Mouse (Mus musculus): ENCODE measurements around the gene Olfr463. TPM values are rescaled to one million over a fixed set of nuclear protein-coding genes. Genes with fewer than 3 reads are reported as not detected.
"Not testable (repeated sequence)": the region's sequence is repeated elsewhere in the genome, so short reads cannot be mapped to it uniquely, and the experiment has no call there.

The Olfr463 gene
- not detected for total RNA-seq (2021)
- long read RNA-seq: 0 reads

GRCm38 (mm10) chr11:87897287-87897686 is at the start of gene Olfr463:
Olfr463 (minus strand) TSS chr11:87897387.
- DNase-seq (ENCODE audit: low spot score in 2 of 2): no peak

GRCm38 (mm10) chr11:87935467-87935866 is 38.3 kb upstream of the Olfr463 start:
- DNase-seq (ENCODE audit: low spot score in 2 of 2): no peak

GRCm38 (mm10) chr11:87933731-87934130 is 36.5 kb upstream of the Olfr463 start:
- no peak for DNase-seq (ENCODE audit: low spot score in 2 of 2)

- no peak for DNase-seq (ENCODE audit: low spot score in 2 of 2)
These were observed 33.2 kb upstream of the Olfr463 start for GRCm38 (mm10) chr11:87930348-87930747.

- DNase-seq (ENCODE audit: low spot score in 2 of 2): no peak
These were observed 23.8 kb upstream of the Olfr463 start, which contains the start of gene Olfr464 for GRCm38 (mm10) chr11:87920966-87921365. Olfr464 (minus strand) TSS chr11:87920967.

- no peak for DNase-seq (ENCODE audit: low spot score in 2 of 2)
These were observed 23.1 kb upstream of the Olfr463 start for GRCm38 (mm10) chr11:87920301-87920700.

- no peak for DNase-seq (ENCODE audit: low spot score in 2 of 2)
These were observed 18.8 kb upstream of the Olfr463 start for GRCm38 (mm10) chr11:87916005-87916404.

GRCm38 (mm10) chr11:87904331-87904730 is 7.1 kb upstream of the Olfr463 start:
- no peak for DNase-seq (ENCODE audit: low spot score in 2 of 2)

- no peak for DNase-seq (ENCODE audit: low spot score in 2 of 2)
These were observed 5.0 kb downstream of the Olfr463 start, which contains the start of gene Olfr462 for GRCm38 (mm10) chr11:87892168-87892567. Olfr462 (minus strand) TSS chr11:87892268.

GRCm38 (mm10) chr11:87884856-87885255 is 12.3 kb downstream of the Olfr463 start:
- no peak for DNase-seq (ENCODE audit: low spot score in 2 of 2)

GRCm38 (mm10) chr11:87883493-87883892 is 13.7 kb downstream of the Olfr463 start:
- DNase-seq (ENCODE audit: low spot score in 2 of 2): no peak

- DNase-seq (ENCODE audit: low spot score in 2 of 2): no peak
These were observed 15.5 kb downstream of the Olfr463 start for GRCm38 (mm10) chr11:87881714-87882113.

GRCm38 (mm10) chr11:87879826-87880225 is 17.4 kb downstream of the Olfr463 start:
- DNase-seq (ENCODE audit: low spot score in 2 of 2): no peak

GRCm38 (mm10) chr11:87875436-87875835 is 21.8 kb downstream of the Olfr463 start, which contains the start of gene Epx:
Epx (minus strand) TSS chr11:87875536.
- DNase-seq (ENCODE audit: low spot score in 2 of 2): no peak

GRCm38 (mm10) chr11:87871766-87872165 is 25.4 kb downstream of the Olfr463 start:
- DNase-seq (ENCODE audit: low spot score in 2 of 2): no peak

GRCm38 (mm10) chr11:87870096-87870495 is 27.1 kb downstream of the Olfr463 start:
- DNase-seq (ENCODE audit: low spot score in 2 of 2): no peak

- not testable (repeated sequence) for DNase-seq (ENCODE audit: low spot score in 2 of 2)
These were observed 30.3 kb downstream of the Olfr463 start for GRCm38 (mm10) chr11:87866891-87867290.

- DNase-seq (ENCODE audit: low spot score in 2 of 2): no peak
These were observed 34.4 kb downstream of the Olfr463 start for GRCm38 (mm10) chr11:87862805-87863204.

- DNase-seq (ENCODE audit: low spot score in 2 of 2): no peak
These were observed 36.8 kb downstream of the Olfr463 start for GRCm38 (mm10) chr11:87860426-87860825.

GRCm38 (mm10) chr11:87859273-87859672 is 37.9 kb downstream of the Olfr463 start:
- DNase-seq (ENCODE audit: low spot score in 2 of 2): no peak

- no peak for DNase-seq (ENCODE audit: low spot score in 2 of 2)
These were observed 42.6 kb downstream of the Olfr463 start for GRCm38 (mm10) chr11:87854550-87854949.

GRCm38 (mm10) chr11:87853597-87853954 is 43.6 kb downstream of the Olfr463 start:
- peak; percentile 11 to 27 for DNase-seq (ENCODE audit: low spot score in 2 of 2)

GRCm38 (mm10) chr11:87852690-87853596 is 44.2 kb downstream of the Olfr463 start, which contains the start of gene Mks1:
Mks1 (plus strand) TSS chr11:87853215.
- DNase-seq (ENCODE audit: low spot score in 2 of 2): peak; percentile 86 to 95

All from layer of hippocampus, adult 18-20 months (tissue).